Mouse (Mus musculus): ENCODE measurements around the gene Ccdc141.

Ccdc141 gene

DNA sequence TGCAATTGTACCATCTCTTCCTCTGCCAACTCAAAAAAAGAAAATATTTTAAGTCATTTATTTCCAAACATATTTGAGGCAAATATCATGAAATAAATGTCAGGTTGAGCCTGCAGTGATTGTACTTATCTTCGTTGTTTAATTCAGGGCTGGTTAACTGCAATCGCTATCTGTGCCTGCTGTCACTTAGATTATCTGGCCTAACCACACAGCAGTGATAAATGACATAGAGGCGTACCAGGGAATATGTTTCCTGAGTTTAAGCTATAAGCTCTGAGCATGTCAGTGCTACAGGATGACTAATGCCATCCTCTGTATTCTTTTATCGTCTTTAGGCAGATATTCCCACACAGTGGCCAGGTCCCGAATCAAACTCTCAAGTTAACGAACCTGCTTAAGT lies 31.6 kb downstream of the Ccdc141 start:
- in situ Hi-C loops (cut with MboI; ENCODE audit: low sequenced_read_pairs) = no loop called here

DNA sequence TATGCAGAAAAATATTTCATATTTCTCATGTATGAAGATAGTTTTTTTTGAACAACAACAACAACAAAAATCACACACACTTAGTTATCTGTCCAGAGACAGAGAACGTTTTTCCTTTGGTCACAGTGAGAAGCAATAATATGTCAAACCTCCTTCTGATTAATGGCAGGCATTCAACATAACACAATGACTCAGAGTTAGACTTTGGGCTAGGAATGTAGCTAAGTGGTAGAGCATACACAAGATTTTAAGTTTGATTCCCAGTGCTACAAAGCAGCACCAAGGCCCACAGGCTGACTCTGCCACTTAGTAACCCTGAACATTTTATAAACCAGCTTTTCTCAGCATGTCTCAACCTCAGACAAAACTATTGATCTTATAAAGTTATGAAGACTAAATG lies 35.5 kb downstream of the Ccdc141 start:
- in situ Hi-C loops (cut with MboI; ENCODE audit: low sequenced_read_pairs) = no loop called here

GRCm38 (mm10) chr2:77133407-77133806 lies 37.0 kb downstream of the Ccdc141 start:
- in situ Hi-C loops (cut with MboI; ENCODE audit: low sequenced_read_pairs) = no loop called here

DNA sequence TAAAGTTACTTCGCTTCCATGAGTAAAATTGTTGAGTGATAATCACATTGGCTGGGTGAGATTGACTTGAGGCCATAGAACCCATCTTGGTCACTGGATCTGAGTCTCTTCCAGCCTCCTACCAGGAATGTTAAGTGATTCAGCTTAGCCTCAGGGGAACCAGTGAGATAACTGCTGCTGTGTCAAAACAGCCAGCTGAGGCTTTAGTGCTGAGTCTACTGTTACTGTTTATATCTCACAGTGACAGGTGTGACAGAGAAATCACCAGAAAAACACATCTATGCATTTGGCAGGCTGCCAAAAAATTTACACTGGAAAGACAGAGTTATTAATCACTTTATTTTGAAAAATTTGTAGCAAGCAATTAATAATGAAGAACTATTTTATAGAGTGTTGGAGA lies 43.5 kb downstream of the Ccdc141 start:
- in situ Hi-C loops (cut with MboI; ENCODE audit: low sequenced_read_pairs) = no loop called here

GRCm38 (mm10) chr2:77118102-77118501 lies 52.3 kb downstream of the Ccdc141 start:
- in situ Hi-C loops (cut with MboI; ENCODE audit: low sequenced_read_pairs) = no loop called here

- in situ Hi-C loops (cut with MboI; ENCODE audit: low sequenced_read_pairs) = no loop called here
These were observed 56.1 kb downstream of the Ccdc141 start for GRCm38 (mm10) chr2:77114335-77114734.

- in situ Hi-C loops (cut with MboI; ENCODE audit: low sequenced_read_pairs) = no loop called here
These were observed 56.6 kb downstream of the Ccdc141 start for GRCm38 (mm10) chr2:77113867-77114266.

DNA sequence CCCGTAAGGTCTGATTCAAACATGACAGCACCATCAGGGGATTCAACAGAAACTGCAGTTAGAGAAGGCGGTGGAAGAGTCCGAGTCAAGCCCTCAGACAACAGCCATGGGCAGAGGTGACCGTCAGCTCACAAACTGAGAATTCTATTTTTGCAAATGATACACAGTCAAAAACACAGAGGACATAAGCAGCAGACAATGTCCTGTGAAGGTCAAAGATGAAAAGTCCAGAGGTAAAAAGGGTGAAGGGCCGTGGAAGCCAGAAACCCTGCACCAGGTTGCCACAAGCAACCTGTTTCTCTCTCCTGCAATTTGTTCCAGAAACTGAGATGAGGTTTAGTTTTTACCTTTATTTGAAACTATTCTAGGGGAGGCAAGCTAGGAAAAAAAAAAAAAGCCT lies 57.4 kb downstream of the Ccdc141 start:
- in situ Hi-C loops (cut with MboI; ENCODE audit: low sequenced_read_pairs) = no loop called here

DNA sequence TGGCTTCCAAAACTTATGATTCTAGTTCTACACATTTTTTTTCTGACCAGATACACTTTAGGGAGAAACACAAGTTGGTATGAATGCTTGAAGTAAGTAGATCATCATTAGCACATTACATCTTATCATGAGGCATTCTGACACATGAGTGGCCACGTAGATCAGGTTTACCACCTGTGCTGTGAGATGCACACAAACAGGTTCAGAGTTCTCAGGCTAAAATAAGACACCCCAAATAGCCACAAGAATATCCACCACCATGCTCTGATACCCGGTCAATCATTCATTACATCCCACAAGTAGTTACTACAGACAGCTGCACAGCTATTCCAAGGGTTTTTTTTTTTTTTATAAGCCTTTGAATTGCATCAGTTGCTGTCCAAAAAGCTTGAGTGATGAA lies 59.3 kb downstream of the Ccdc141 start:
- in situ Hi-C loops (cut with MboI; ENCODE audit: low sequenced_read_pairs) = no loop called here

- in situ Hi-C loops (cut with MboI; ENCODE audit: low sequenced_read_pairs) = no loop called here
These were observed 60.1 kb downstream of the Ccdc141 start for GRCm38 (mm10) chr2:77110365-77110764.

GRCm38 (mm10) chr2:77109506-77110123 lies 60.8 kb downstream of the Ccdc141 start:
- in situ Hi-C loops (cut with MboI; ENCODE audit: low sequenced_read_pairs) = no loop called here

GRCm38 (mm10) chr2:77108562-77108961 lies 61.9 kb downstream of the Ccdc141 start:
- in situ Hi-C loops (cut with MboI; ENCODE audit: low sequenced_read_pairs) = no loop called here

DNA sequence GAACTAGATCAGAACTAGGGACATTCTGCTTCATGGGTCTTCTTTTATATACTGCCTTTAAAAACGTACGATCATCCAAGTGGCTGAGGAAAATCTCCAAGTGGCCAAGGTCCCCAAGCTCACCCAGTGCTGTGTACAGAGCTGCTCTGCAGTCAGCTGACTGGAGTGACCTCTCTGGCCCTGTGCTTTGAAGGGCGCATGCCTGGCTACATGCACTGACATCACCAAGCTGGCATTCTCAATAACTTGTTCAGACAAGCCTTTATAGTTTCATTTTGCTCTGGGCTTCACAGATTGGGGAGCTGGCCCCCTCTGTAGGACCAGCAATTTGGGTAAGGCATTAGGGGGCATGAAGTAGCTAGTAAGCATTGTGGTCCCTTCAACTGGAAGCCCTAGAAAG lies 64.3 kb downstream of the Ccdc141 start:
- in situ Hi-C loops (cut with MboI; ENCODE audit: low sequenced_read_pairs) = no loop called here

DNA sequence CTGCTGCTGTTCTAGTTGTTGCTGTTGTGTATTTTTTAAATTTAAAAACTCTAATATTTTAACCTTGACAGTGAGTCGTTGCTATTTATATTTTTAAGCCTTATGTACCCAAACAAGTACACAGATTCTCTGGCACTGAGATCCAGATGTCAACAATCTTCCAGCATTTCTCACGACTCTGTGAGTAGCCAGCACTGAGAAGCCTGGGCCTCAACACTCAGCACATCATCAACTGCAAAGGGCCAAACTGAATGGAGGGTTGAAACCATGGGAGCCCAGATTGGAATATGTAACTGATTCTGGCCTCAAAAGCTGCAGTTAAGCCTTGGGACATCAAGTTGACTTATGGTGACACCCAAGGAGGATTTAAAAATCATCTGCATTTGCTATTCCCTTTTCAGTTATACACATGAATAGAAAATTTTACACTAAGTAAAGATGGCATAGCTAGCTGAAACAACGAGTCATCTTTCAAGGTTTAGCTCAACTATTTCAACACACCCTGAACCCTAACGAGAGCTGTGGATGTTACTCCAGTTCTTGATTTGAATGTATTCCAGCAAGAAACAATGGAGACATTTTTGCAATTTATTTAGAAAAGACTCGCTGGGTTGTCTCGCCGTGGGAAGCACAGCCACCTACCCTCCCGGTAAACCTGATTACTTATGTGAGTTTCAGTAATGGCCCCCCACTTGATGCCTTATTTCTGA lies 65.3 kb downstream of the Ccdc141 start:
- in situ Hi-C loops (cut with MboI; ENCODE audit: low sequenced_read_pairs) = no loop called here

- in situ Hi-C loops (cut with MboI; ENCODE audit: low sequenced_read_pairs) = no loop called here
These were observed 67.9 kb downstream of the Ccdc141 start for GRCm38 (mm10) chr2:77102516-77102915.

DNA sequence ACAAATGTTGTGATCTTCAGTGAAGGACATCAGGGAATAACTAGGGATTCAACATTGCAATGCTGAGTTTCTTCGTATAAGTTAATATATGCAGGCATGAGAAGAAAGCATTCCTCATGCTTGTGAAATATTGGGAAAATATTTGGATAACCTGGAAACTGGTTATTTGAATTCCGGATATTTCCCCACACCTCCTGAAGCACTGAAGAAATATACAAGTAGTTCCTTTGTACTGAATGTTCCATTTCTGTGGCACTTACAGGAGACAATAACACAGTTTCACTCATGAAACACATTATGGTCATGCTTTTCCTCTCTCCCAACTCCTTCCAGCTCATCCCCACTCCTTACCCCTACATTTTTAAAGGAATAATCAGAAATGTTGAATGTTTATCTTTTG lies 70.6 kb downstream of the Ccdc141 start:
- in situ Hi-C loops (cut with MboI; ENCODE audit: low sequenced_read_pairs) = no loop called here

- in situ Hi-C loops (cut with MboI; ENCODE audit: low sequenced_read_pairs) = no loop called here
These were observed 71.7 kb downstream of the Ccdc141 start for GRCm38 (mm10) chr2:77098769-77099168.

DNA sequence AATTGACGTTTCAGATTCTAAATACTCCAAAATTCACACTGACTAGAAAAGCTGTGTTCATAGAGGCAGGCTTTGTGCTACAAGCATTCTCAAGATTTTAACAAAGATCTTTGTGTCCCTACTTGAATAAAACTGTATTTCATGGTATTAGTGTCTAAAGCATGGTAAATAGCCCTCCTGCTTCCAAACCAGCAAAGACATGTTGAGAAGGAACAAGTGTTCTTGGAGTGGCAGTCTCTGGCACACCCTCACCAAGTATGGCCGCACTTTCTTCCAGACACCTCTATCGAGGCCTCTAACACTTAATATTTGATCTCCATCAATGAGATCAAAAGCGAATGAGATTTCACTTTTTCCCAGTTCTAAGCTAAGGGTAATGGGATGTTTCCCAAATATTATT lies 78.7 kb downstream of the Ccdc141 start:
- in situ Hi-C loops (cut with MboI; ENCODE audit: low sequenced_read_pairs) = no loop called here

DNA sequence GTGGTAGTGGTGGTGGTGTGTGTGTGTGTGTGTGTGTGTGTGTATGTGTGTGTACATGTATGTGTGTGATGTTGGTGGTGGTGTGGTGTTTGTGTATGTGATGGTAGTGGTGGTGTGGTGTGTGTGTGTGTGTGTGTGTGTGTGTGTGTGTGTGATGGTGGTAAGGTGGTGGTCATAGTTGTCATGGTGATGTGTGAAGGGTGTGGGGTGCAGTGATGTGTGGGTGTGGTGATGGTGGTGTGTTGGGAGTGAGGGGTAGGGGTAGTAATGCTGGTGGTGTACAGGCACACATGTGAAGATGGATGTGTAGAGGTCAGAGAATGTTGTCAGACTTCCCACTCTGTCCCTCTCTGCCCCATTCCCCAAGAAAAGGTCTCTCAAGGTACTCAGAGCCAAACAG lies 85.1 kb downstream of the Ccdc141 start:
- in situ Hi-C loops (cut with MboI; ENCODE audit: low sequenced_read_pairs) = no loop called here

- in situ Hi-C loops (cut with MboI; ENCODE audit: low sequenced_read_pairs) = no loop called here
These were observed 85.8 kb downstream of the Ccdc141 start for GRCm38 (mm10) chr2:77084629-77085028.

DNA sequence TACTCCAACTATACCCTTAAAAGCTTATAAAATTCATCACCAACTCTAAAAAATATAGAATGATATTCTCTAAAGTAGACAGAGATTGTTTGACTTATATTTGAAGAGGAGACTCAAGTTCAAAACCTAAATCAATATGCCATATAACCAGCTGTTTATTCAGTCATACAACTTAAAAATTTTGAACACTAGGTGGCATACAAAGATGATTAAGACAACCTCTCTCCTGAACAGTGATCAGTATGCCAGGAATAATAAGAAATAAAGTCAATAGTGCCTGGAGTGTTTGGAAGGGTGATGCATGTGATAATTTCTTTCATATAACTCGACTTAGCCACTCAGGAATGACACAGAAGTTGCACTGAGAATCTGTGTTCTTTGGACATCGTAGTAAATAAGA lies 89.3 kb downstream of the Ccdc141 start:
- in situ Hi-C loops (cut with MboI; ENCODE audit: low sequenced_read_pairs) = no loop called here

DNA sequence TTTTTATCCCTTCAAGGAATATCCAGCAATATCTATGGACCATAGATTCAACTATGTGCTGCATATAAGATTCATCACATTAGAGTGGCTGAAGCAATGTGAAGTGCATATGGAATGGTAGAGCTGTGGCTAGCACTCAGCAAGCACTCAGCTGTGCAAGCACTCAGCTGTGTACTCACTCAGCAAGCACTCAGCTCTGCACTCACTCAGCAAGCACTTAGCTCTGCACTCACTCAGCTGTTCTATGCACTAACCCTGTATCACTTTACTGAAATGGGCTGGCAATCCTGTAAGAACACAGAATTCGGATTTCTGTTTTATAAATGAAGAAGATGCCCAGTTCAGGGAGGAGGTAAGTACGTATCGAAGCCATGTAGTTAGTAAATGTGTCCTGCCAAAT lies 89.8 kb downstream of the Ccdc141 start:
- in situ Hi-C loops (cut with MboI; ENCODE audit: low sequenced_read_pairs) = no loop called here

GRCm38 (mm10) chr2:77078746-77079145 lies 91.7 kb downstream of the Ccdc141 start:
- in situ Hi-C loops (cut with MboI; ENCODE audit: low sequenced_read_pairs) = no loop called here
